Mouse (Mus musculus) forebrain, embryonic 10.5 days (tissue): ENCODE data around the gene Efcab8. TPM values are rescaled to one million over a fixed set of nuclear protein-coding genes. Genes with fewer than 3 reads are reported as not detected.

Source experiments
- DNase-seq: peaks from one replicate; pipeline ENCODE4 v3.0.0-alpha.2; 2017; ENCODE audit warnings: low spot score; ENCODE audit errors: extremely low spot score
- H3K27ac ChIP-seq: fragments of 300-500 bp; sonication (generic); 2 replicates; pipeline ENCODE4 v1.5.1; 2016; ENCODE audit warnings: mild to moderate bottlenecking
- H3K27me3 ChIP-seq: fragments of 300-500 bp; sonication (generic); 2 replicates; pipeline ENCODE4 v1.6.1; 2016; ENCODE audit warnings: mild to moderate bottlenecking; ENCODE audit not compliant: poor library complexity, severe bottlenecking
- H3K36me3 ChIP-seq: fragments of 300-500 bp; sonication (generic); replicated peaks from 2 replicates; pipeline ENCODE4 v1.6.1; 2016; ENCODE audit warnings: mild to moderate bottlenecking, moderate library complexity
- H3K4me1 ChIP-seq: fragments of 300-500 bp; sonication (generic); 2 replicates; pipeline ENCODE4 v1.6.1; 2016
- H3K4me3 ChIP-seq: fragments of 300-500 bp; sonication (generic); 2 replicates; pipeline ENCODE4 v1.5.1; 2016; ENCODE audit warnings: mild to moderate bottlenecking, moderate library complexity
- H3K9me3 ChIP-seq: fragments of 300-500 bp; sonication (generic); 2 replicates; pipeline ENCODE4 v1.6.1; 2016; ENCODE audit warnings: mild to moderate bottlenecking, moderate library complexity
- WGBS: fragments of 180-500 bp; shearing (Covaris S2); methylation state at CpG from one replicate; pipeline ENCODE4 v1.1.7; 2016; 5-methylcytosine and 5-hydroxymethylcytosine counted together
- polyA plus RNA-seq: library from polyadenylated mRNA; unstranded; fragments of >200 nt; fragmentation: Nextera tagmentation; extraction: Ambion mirVana; gene quantifications from 2 replicates; pipeline ENCODE4 v1.2.1, GENCODE M21; 2016

Efcab8 gene
- not detected in 2 replicates for polyA plus RNA-seq

DNA sequence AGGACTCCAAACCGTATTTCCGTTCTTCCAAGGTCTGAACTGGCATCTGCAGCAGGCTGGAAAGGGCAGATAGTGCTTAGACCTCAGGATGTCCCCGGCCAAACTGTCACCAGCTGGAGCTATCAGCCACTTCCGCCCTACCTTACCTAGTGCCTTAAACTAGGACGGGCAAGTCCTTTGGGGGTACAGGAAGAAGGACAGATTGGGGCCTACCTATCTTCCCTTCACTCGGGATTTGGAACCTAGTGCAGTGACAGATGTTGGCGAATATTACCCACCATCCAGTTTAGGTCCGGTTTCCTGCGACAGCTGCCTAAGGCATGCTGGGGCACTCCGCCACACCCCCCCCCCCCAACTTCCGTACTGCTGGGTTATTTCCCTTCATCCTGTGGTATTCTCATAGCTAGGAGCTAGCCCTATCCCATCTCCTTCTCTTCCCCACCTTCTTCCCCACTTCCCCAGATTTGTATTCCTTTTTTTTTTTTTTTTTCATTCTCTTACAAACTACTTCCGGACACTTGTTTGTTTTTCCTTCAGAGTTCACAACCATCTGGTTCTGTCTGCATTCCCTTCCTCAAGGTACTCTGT, at the start of gene Efcab8:
Efcab8 (plus strand) TSS at position 538 of the 588 bp plus-strand sequence.
- H3K36me3 ChIP-seq: no peaks in the 10 kb centered on the region
- peak within 1 kb of the TSS; percentile 65; the same call in 1 of the 2 replicates for H3K27ac ChIP-seq
- 58% methylated on average over 12 of the region's 12 CpGs for WGBS

DNA sequence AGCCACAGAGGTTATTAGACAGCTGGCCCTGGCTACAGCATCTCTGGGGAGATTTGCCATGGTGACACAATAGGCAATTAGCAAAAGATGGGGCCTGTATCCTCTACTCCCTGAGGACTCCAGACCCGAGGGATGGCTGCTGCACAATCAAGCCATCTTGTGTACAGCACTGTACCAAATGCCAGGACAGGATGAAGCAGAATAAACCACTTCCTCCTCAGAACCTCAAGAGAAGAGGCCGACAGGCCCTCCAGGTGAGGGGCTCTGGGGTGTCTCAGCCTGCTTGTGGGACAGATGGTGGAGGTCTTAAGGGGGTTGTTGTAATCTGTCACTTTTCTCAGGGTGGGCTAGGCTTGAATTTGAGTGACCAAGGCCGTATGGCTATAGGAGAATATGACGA, 45.7 kb upstream of the Efcab8 start:
- Histone ChIP-seq H3K9me3 (no peaks in the 10 kb centered on the region), H3K27ac (no peak overlapping the region), H3K36me3 (no peaks in the 10 kb centered on the region), H3K27me3 (no peaks in the 10 kb centered on the region), H3K4me1 (no peaks in the 10 kb centered on the region), H3K4me3 (no peak overlapping the region)
- DNase-seq: no peak
- WGBS: 81% methylated on average over 4 of the region's 4 CpGs

More for the DNA sequence above, at the start of gene Efcab8:
- peaks cover 6% of the 10 kb centered on the region for H3K27me3 ChIP-seq
- H3K4me3 ChIP-seq: peak within 1 kb of the TSS; percentile 49
- no peaks in the 10 kb centered on the region for H3K9me3 ChIP-seq
- no peak for DNase-seq
- peaks cover 11% of the 10 kb centered on the region for H3K4me1 ChIP-seq

DNA sequence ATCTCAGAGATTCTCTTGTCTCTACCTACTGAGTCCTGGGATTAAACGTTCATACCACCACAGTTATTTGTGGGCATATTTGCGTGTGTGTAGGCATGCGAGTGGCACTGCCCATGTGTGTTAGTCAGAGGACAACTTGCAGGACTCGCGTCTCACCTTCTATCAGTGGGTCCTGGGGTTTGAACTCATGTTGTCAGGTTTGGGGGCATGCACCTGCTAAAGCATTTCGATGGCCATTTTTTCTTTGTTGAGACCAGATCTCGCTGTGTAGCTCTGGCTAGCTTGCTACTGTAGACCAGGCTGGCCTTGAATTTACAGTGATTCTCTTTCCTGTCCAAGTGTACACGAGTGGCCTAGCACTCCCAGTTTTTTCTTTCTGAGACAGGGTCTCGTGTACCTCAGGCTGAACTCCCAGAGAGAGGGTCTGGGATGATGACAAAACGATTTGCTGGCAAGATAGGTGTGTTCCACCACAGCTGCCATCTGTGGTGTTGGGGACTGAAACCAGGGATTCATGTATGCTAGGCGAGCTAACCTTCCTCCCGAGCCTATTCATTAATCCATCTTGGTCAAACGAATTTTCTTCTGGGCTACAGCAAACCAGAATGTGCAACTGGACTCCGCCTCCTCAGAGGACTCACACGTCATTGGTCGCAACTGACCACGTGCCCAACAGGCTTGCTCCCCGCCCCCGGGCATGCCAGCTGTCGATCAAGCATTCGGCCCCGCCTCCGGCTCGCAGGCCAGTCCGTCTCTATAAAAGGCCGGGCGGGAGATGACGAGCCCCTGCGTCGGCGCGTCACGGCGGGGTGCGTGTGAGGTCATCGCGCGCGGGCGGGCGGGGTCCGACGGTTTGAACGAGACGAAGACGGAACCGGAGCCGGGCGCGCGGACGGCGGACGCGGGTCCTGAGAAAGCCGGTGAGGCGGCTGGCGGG, 39.0 kb upstream of the Efcab8 start, which contains the start of gene Mapre1:
Mapre1 (plus strand) TSS at position 775 of the 937 bp plus-strand sequence.
- H3K36me3 ChIP-seq: peaks cover 15% of the 10 kb centered on the region
- H3K4me3 ChIP-seq: peak within 1 kb of the TSS; percentile 81
- H3K9me3 ChIP-seq: no peaks in the 10 kb centered on the region
- no peaks in the 10 kb centered on the region for H3K27me3 ChIP-seq
- whole genome bisulfite sequencing: 11% methylated on average over 58 of the region's 58 CpGs
- peaks cover 34% of the 10 kb centered on the region for H3K4me1 ChIP-seq
- DNase-seq: peak; percentile 100
- peak within 1 kb of the TSS; percentile 99 for H3K27ac ChIP-seq

DNA sequence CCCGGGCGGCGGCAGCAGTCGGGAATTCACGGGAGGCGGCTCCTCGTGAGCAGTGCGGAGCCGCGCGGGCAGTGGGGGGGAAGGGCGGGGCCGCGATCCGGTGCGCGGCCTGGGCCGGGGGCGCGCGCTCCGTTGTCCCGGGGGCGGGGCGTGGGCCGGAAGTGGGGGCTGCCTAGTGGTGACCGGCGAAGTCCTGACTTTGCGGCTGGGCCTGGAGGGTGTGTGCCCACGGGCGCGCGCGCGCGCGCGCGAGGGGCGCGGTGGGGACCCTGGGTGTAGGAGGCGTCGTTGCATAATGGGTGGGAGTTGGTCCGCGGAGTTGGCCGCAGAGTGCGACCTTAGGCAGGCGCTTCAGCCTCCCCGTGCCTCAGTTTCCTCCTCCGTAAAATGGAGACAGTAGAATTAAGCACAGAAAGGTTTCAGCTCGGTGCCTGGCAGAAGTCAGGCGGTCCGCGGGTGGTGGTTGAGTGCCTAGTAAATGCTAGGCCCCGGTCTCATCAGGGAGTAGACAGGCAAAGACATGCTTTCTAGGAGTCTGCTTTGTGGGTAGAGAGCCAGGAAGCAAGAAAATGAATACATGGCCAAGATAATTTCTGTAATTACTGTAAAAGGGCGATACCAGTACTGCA, 38.2 kb upstream of the Efcab8 start:
- peak overlapping the region; percentile 99 for H3K27ac ChIP-seq
- H3K36me3 ChIP-seq: peaks cover 23% of the 10 kb centered on the region
- peaks cover 34% of the 10 kb centered on the region for H3K4me1 ChIP-seq
- WGBS: 1% methylated on average over 48 of the region's 56 CpGs
- no peaks in the 10 kb centered on the region for H3K27me3 ChIP-seq
- H3K4me3 ChIP-seq: peak overlapping the region; percentile 81
- H3K9me3 ChIP-seq: no peaks in the 10 kb centered on the region
- DNase-seq: peak; percentile 84

DNA sequence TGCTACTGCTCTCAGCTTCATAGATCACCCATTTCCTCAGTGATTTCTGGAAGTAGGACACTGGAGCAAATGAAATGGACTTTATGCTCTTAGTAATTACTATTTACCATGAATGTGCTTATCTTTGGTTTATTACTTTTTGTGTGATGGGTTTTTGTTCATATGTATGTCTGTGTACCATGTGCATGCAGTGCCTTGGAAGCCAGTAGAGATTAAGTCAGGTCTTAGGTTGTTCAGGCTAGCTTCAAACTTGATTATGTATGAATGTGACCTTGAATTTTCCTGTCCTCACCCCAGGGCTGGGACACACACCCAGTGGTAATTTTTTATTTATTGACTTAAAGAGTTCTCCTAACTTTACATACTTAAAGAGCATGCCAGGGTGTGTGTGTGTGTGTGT, 31.7 kb upstream of the Efcab8 start:
- H3K36me3 ChIP-seq: peaks cover 81% of the 10 kb centered on the region
- H3K4me1 ChIP-seq: peaks cover 14% of the 10 kb centered on the region
- H3K27ac ChIP-seq: no peak overlapping the region
- no peaks in the 10 kb centered on the region for H3K9me3 ChIP-seq
- DNase-seq: no peak
- H3K4me3 ChIP-seq: no peak overlapping the region
- H3K27me3 ChIP-seq: no peaks in the 10 kb centered on the region

DNA sequence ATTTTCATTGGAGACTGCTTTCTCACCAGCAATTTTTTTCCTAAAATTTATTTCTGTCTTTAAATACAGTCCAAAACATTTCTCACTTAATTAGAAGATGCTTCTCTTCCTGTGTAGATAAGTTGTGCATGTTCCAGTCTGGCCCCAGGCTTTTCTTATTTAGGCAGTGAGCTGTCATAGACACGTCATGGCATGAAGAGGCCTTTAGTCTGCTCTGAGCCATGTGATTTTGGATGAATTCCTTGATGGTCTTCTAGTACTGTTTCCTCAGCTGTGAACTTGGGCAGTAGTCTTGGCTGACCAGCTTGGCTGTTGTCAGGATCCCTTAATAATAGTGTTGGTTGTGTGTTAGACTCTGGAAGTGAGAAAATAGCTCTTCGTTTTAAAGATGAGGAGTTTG, 29.4 kb upstream of the Efcab8 start:
- no peaks in the 10 kb centered on the region for H3K4me1 ChIP-seq
- H3K27me3 ChIP-seq: no peaks in the 10 kb centered on the region
- no peaks in the 10 kb centered on the region for H3K9me3 ChIP-seq
- H3K36me3 ChIP-seq: peaks cover 82% of the 10 kb centered on the region
- no peak for DNase-seq
- H3K4me3 ChIP-seq: no peak overlapping the region
- no peak overlapping the region for H3K27ac ChIP-seq
- WGBS: 94% methylated on average over 2 of the region's 2 CpGs

DNA sequence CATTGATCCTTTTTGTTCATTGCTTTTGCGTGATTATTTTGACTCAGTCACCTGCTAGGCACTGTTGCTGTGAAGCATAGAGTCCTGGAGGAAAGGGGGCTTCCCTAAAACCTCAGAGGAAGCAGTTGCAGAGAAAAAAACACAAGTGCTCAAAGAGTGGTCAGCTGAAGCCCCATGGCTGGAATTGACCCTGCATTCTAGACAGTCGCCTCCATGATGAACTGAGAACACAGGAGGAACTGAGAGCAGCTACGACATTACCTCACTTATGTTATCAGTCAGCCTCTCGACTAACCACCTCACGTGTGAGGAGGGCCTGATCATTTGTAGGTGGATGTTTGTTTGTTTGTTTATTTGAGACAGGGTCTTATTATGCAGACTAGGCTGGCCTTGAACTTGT, 17.6 kb upstream of the Efcab8 start:
- Histone ChIP-seq H3K27ac (no peak overlapping the region), H3K9me3 (no peaks in the 10 kb centered on the region), H3K4me3 (no peak overlapping the region), H3K4me1 (no peaks in the 10 kb centered on the region), H3K36me3 (peaks cover 99% of the 10 kb centered on the region), H3K27me3 (no peaks in the 10 kb centered on the region)
- no peak for DNase-seq
- WGBS: 94% methylated on average over 5 of the region's 5 CpGs

DNA sequence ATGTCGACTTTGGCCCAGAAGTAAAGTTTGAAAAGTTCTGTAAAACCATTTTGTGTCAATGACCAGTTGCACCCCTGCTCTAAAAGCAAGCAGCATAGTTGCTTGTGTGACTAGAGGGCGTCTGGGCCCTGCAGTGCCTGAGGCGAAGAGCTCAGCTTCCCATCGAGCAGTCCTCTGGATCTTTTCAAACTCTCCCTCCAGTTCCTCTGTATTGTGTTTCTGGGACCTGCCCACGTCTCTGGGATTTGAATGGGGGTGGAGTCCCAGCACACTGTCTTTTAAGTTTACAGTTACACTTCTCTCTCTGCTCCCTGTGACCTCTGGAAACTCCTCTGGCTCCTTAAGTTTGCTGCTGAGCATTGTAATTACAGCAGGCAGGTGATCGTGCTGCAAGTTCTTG, 12.2 kb upstream of the Efcab8 start:
- peaks cover 89% of the 10 kb centered on the region for H3K36me3 ChIP-seq
- no peak for DNase-seq
- H3K27ac ChIP-seq: no peak overlapping the region
- no peaks in the 10 kb centered on the region for H3K9me3 ChIP-seq
- no peaks in the 10 kb centered on the region for H3K27me3 ChIP-seq
- no peak overlapping the region for H3K4me3 ChIP-seq
- H3K4me1 ChIP-seq: 0 out of 2 replicates have a peak, but pooled peaks cover 5% of the 10 kb centered on the region
- WGBS: 61% methylated on average over 6 of the region's 6 CpGs

DNA sequence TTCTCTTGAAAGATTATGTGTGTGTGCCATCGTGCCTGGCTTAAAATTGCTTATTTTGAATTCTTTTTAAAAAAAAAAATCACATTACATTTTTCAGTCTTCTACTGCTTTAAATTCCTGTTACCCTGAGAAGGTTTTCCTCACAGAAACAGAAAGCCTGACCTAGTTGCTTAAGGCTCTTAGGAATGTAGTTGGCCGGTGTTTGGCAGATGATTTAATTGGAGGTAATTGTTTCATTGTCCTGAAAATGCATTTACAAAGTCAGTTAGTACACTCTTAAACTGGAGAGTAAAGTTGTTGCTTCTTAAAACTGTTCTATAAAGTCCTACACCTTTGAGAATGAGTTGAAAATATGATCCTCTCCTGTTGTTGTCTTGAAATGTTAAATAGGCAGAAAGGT, 10.8 kb upstream of the Efcab8 start:
- DNase-seq: no peak
- no peak overlapping the region for H3K27ac ChIP-seq
- H3K4me1 ChIP-seq: 0 out of 2 replicates have a peak, but pooled peaks cover 5% of the 10 kb centered on the region
- H3K4me3 ChIP-seq: no peak overlapping the region
- no peaks in the 10 kb centered on the region for H3K27me3 ChIP-seq
- H3K36me3 ChIP-seq: peaks cover 88% of the 10 kb centered on the region
- H3K9me3 ChIP-seq: no peaks in the 10 kb centered on the region
- WGBS: 85% methylated on average over 2 of the region's 2 CpGs

DNA sequence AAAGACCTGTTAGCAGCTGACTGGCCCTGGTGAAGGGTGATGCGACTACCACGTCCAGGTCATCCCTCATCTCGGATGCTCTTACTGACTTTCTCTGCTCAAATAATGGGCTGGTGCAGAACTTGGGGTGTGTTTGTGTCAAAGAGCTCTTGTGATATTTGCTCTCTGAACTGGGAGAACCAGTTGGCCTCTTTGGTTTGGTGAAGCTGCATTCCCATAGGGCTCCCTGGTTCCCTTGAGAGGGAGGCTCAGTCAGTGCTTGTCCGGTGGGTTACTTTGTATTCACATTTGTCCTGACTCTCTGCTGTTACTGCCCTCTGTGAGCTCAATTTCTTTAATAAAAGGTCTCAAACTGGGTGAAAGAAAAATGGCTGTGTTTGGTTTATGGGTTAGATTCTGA, 6.8 kb upstream of the Efcab8 start:
- Histone ChIP-seq H3K4me1 (no peaks in the 10 kb centered on the region), H3K36me3 (peaks cover 55% of the 10 kb centered on the region), H3K27ac (no peak overlapping the region), H3K27me3 (no peaks in the 10 kb centered on the region), H3K4me3 (no peak overlapping the region), H3K9me3 (0 out of 2 replicates have a peak, but pooled peaks cover 3% of the 10 kb centered on the region)
- 94% methylated on average over 4 of the region's 4 CpGs for WGBS
- no peak for DNase-seq

DNA sequence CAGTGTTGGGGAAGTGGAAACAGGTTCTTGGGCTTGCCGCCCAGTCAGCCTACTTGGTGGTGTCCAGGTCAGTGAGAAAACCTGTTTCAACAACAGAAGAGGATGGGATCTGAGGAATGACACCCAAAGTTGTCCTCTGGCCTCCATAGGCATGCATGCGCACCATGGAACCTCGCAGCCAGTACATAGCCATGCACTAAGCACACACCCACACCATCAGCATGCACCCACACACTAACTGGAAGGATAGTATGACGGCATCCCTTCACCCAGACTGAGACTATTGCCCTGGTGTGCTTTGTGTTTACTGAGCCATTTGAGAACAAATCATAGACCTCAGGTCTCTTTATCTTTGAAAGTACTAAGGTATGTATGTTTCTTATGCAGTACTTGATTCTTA, 4.3 kb upstream of the Efcab8 start:
- H3K4me1 ChIP-seq: peaks cover 11% of the 10 kb centered on the region
- 93% methylated on average over 4 of the region's 4 CpGs for WGBS
- DNase-seq: no peak
- no peak overlapping the region for H3K4me3 ChIP-seq
- no peak overlapping the region for H3K27ac ChIP-seq
- H3K36me3 ChIP-seq: peaks cover 35% of the 10 kb centered on the region
- peaks cover 6% of the 10 kb centered on the region for H3K27me3 ChIP-seq
- 0 out of 2 replicates have a peak, but pooled peaks cover 3% of the 10 kb centered on the region for H3K9me3 ChIP-seq

DNA sequence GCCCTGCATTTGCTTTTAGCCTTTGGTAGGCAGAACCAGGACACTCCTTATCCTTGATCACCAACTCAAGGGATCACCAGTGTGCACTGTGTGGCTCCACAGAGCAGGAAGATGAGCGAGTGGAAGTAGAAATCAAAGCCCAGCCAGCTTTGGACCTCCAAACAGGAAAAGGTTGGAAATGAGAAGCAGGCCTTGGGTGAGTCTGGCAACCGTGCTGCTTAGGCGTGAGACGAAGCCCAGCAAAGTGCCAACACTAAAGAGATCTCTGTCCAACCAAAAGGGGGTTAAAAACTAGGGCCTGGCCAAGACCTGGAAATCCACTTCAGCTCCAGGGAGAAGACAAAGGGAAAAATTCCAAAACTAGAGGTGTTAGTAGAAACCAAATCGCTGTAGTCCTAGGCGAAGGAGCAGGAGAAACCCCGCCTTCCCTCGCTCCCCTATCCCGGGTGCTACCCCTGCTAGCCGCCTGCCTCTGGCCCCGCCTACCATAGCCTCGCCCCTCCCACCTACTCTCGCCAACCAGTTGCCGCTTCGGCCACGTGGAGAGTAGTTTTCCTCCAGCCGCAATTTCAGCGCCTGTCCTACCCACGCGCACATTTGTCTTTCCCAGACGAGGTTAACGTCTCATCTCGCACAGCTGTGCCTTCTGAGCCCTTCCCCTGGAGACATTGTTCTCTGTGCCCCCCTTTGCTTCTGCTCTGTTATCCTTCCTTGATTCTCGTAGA, 931 bp upstream of the Efcab8 start:
- Histone ChIP-seq H3K9me3 (0 out of 2 replicates have a peak, but pooled peaks cover 3% of the 10 kb centered on the region), H3K36me3 (peaks cover 7% of the 10 kb centered on the region), H3K4me1 (peaks cover 11% of the 10 kb centered on the region), H3K27ac (peak overlapping the region; percentile 65; the same call in 1 of the 2 replicates), H3K27me3 (peaks cover 6% of the 10 kb centered on the region), H3K4me3 (peak overlapping the region; percentile 49)
- WGBS: 14% methylated on average over 24 of the region's 24 CpGs
- DNase-seq: peak; percentile 70
